ENCODE assay signal across 8 mouse cellular contexts in the genomic region with DNA sequence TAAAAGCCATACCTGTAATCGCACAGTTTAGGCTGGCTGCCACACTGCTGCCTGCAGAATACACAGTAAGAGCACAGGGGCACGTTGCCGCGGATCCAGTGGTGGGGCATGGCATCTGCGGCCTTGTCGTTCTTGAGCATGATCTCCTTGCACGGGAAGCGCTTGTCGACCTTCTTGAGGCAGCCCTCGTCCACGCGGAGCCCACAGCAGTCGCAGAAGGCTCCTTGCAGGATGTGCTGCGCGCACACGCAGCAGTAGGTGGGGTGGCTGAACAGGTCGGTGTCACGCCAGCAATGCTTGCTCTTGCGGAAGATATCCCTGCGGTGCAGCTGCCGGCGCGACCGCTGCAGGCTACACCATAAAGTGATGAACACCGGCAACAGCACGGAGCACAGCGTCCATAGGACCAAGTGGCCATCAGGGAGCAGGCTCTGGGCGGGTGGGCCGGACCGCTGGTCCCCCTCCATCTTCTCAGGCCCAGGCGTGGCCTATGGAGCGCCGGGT. TPM values are rescaled to one million over a fixed set of nuclear protein-coding genes. Genes with fewer than 3 reads are reported as not detected.
DNase-seq lines count a peak whose midpoint lies in the region; ATAC-seq and TF ChIP-seq lines count a peak whose summit lies in the region.

No protein-coding gene starts in this region.

- ATAC-seq in megakaryocyte-erythroid progenitor cell, adult 5-6 weeks (replicated peaks; ENCODE audit: low FRiP score, low TSS enrichment, poor library complexity, severe bottlenecking), result peak; percentile 59

- DNase-seq in lung, adult 2 months, result no peak
- DNase-seq in lung, postnatal 25 days (ENCODE audit: low spot score), result no peak
- peak; percentile 34 for DNase-seq in forelimb bud, embryonic 11.5 days (ENCODE audit: low read depth, low spot score)
- peak; percentile 41 to 50 for DNase-seq in layer of hippocampus, postnatal 36 days
- DNase-seq in spleen, adult 2 months (ENCODE audit: low read depth in 1 of 2, low spot score in 2 of 2), result peak in 1 of 2 experiments; percentile 39
- no peak for DNase-seq in ovary, postnatal 36 days (ENCODE audit: low spot score)

- H3K4me1 ChIP-seq in lung, adult 2 months (ENCODE audit: control insufficient read depth, insufficient read depth, low read length), result peaks cover 3% of the 10 kb centered on the region; the same call in 1 of the 2 replicates
- peaks cover 2% of the 10 kb centered on the region; the same call in 1 of the 2 replicates for H3K4me1 ChIP-seq in bone marrow, adult 2 months (ENCODE audit: control insufficient read depth, insufficient read depth, low read length)
- peaks cover 5% of the 10 kb centered on the region; the same call in 1 of the 2 replicates for H3K4me1 ChIP-seq in spleen, adult 2 months (ENCODE audit: control insufficient read depth, insufficient read depth, insufficient read length)

- H3K4me3 ChIP-seq in lung, adult 2 months (replicated peaks; ENCODE audit: extremely low read depth, low read depth, low read length), result peak overlapping the region; percentile 64
- peak overlapping the region; percentile 67 for H3K4me3 ChIP-seq in bone marrow, adult 2 months (replicated peaks; ENCODE audit: control insufficient read depth, low read depth, low read length)
- peak overlapping the region; percentile 73 for H3K4me3 ChIP-seq in spleen, adult 2 months (ENCODE audit: extremely low read depth, insufficient read depth, insufficient read length)

- H3K27me3 ChIP-seq in spleen, adult 2 months (ENCODE audit: control insufficient read depth, insufficient read depth, low read length), result no peaks in the 10 kb centered on the region

- TF ChIP-seq CTCF in lung, adult 2 months (IDR thresholded peaks at IDR 0.05; ENCODE audit: insufficient read depth, low read length), result no peak
- no peak for TF ChIP-seq CTCF in bone marrow, adult 2 months (IDR thresholded peaks at IDR 0.05; ENCODE audit: control insufficient read depth, insufficient read depth, low read length)
- TF ChIP-seq CTCF in spleen, adult 2 months (IDR thresholded peaks at IDR 0.05; ENCODE audit: extremely low read depth, insufficient read depth, insufficient read length, insufficient replicate concordance), result no peak

- H3K36me3 ChIP-seq in spleen, adult 2 months (ENCODE audit: control insufficient read depth, insufficient read depth, low read length), result peaks cover under 1% of the 10 kb centered on the region

- TF ChIP-seq POLR2A in lung, adult 2 months (IDR thresholded peaks at IDR 0.05; ENCODE audit: borderline replicate concordance, extremely low read depth, low read depth, low read length), result no peak
- TF ChIP-seq POLR2A in bone marrow, adult 2 months (IDR thresholded peaks at IDR 0.05; ENCODE audit: borderline replicate concordance, control insufficient read depth, low read depth, low read length), result 0 out of 2 replicates have a peak, but pooled peaks have one; percentile 7
- TF ChIP-seq POLR2A in spleen, adult 2 months (IDR thresholded peaks at IDR 0.05; ENCODE audit: low read depth, low read length), result no peak

- peak overlapping the region; percentile 30; the same call in 1 of the 2 replicates for H3K27ac ChIP-seq in bone marrow, adult 2 months (ENCODE audit: control insufficient read depth, insufficient read depth, low read depth, low read length, poor library complexity)
- 0 out of 2 replicates have a peak overlapping the region, but pooled peaks have one; percentile 21 for H3K27ac ChIP-seq in spleen, adult 2 months (ENCODE audit: insufficient read depth, low read length)

- under 1% methylated on average over 33 of the region's 33 CpGs for whole genome bisulfite sequencing in lung, adult 2 months
- WGBS in bone marrow, adult 2 months, result under 1% methylated on average over 33 of the region's 33 CpGs
- 1% methylated on average over 33 of the region's 33 CpGs for WGBS in spleen, adult 2 months

RNA-seq across cellular contexts. Expression of gene Dgke, which starts 6.7 kb away (rescaled TPM):
- 8.2 and 9.4 TPM in 2 replicates for polyA plus RNA-seq in lung, adult 2 months (2012; rRNA removed)
- polyA plus RNA-seq in bone marrow, adult 2 months (2011; ENCODE audit: insufficient read depth, insufficient read length, low replicate concordance, missing spikeins), result 1.9 and 2.0 TPM in 2 replicates
- 10 to 100 TPM; 44.1 to 44.9 TPM for total RNA-seq in layer of hippocampus, postnatal 36 days (2021)
- total RNA-seq in megakaryocyte-erythroid progenitor cell, adult 5-6 weeks (2014; fragmentation: Nextera tagmentation), result 5.8 and 6.9 TPM in 2 replicates
- 5.4 and 6.2 TPM in 2 replicates for total RNA-seq in megakaryocyte-erythroid progenitor cell, adult 5-6 weeks (2017)
- 3.9 and 6.9 TPM in 2 replicates for polyA plus RNA-seq in spleen, adult 2 months (2012; rRNA removed)

RNA-seq across cellular contexts. Expression of gene Gm525, which starts 13.7 kb away (rescaled TPM):
- polyA plus RNA-seq in lung, adult 2 months (2012; rRNA removed), result 0.76 and 1.0 TPM in 2 replicates
- not detected in 2 replicates for polyA plus RNA-seq in bone marrow, adult 2 months (2011; ENCODE audit: insufficient read depth, insufficient read length, low replicate concordance, missing spikeins)
- total RNA-seq in layer of hippocampus, postnatal 36 days (2021), result not detected
- total RNA-seq in megakaryocyte-erythroid progenitor cell, adult 5-6 weeks (2014; fragmentation: Nextera tagmentation), result not detected in 2 replicates
- not detected in 2 replicates for total RNA-seq in megakaryocyte-erythroid progenitor cell, adult 5-6 weeks (2017)
- polyA plus RNA-seq in spleen, adult 2 months (2012; rRNA removed), result not detected in 2 replicates

Comparison
In these comparisons a context has a peak if more than half of its experiments do, and no peak if none do; other contexts are left out.
1. DNase-seq: peak in forelimb bud, embryonic 11.5 days (single experiment) and layer of hippocampus, postnatal 36 days (2 of 2); none in lung, adult 2 months (single experiment), lung, postnatal 25 days (single experiment) and ovary, postnatal 36 days (single experiment).
2. Peak in every context shown above with its lines, with median percentiles within 50 percentile points of each other: H3K4me3 ChIP-seq.